Mouse (Mus musculus): ENCODE measurements around the gene Fam173a.

- no peak for TF ChIP-seq CTCF (IDR thresholded peaks at IDR 0.05)
- no peak for TF ChIP-seq EP300 (IDR thresholded peaks at IDR 0.05)
Observed at GRCm38 (mm10) chr17:25835301-25835700, 42.6 kb upstream of the Fam173a start.
